Mouse (Mus musculus) lung, postnatal 0 days (tissue): ENCODE measurements around the gene Supt16.

Source experiments
- CTCF ChIP-seq: IDR thresholded peaks from 2 replicates; pipeline ENCODE4 v1.5.1; 2016; ENCODE audit warnings: antibody characterized with exemption, mild to moderate bottlenecking
- EP300 ChIP-seq: IDR thresholded peaks from 2 replicates; pipeline ENCODE4 v1.6.1; 2016; ENCODE audit warnings: antibody characterized with exemption, mild to moderate bottlenecking, control low read depth

DNA sequence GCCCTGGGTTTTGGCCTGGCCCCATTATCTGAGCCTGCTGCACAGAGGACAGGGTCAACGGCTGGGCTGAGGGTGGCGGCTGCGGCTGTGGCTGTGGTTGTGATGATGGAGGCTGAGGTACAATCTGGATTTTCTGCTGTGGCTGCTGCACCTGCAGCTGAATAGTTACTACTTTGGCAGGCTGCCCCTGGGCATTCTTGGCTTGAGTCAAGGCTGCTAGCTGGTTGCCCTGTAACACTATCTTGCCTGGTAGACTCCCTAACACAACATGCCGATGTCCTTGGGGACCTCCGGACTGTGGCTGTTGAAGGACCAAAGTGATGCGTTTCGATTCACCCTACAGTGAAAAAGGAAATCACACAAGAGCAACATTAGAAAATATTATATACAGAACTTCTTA, 37.9 kb upstream of the Supt16 start:
- TF ChIP-seq CTCF (no peak), EP300 (no peak)
